Mouse (Mus musculus) adrenal gland, adult 2 months (tissue): ENCODE data around the gene Ctnna2. TPM values are rescaled to one million over a fixed set of nuclear protein-coding genes. Genes with fewer than 3 reads are reported as not detected.

ENCODE experiments used
- DNase-seq: peaks from one replicate; pipeline ENCODE4 v3.0.0; 2021
- polyA plus RNA-seq: library from polyadenylated mRNA; depleted of rRNA; stranded (reverse); fragments of >200 nt; gene quantifications from 2 replicates; pipeline ENCODE4 v1.2.3, GENCODE M21; 2012
- total RNA-seq, 2 experiments: library from RNA; stranded (reverse); gene quantifications; 2 replicates each; pipeline ENCODE4 v1.2.3; 2021

Gene Ctnna2
- total and polyA plus RNA-seq, 3 experiments, result 0.11 to 2.7 (median 2.1) TPM

DNA sequence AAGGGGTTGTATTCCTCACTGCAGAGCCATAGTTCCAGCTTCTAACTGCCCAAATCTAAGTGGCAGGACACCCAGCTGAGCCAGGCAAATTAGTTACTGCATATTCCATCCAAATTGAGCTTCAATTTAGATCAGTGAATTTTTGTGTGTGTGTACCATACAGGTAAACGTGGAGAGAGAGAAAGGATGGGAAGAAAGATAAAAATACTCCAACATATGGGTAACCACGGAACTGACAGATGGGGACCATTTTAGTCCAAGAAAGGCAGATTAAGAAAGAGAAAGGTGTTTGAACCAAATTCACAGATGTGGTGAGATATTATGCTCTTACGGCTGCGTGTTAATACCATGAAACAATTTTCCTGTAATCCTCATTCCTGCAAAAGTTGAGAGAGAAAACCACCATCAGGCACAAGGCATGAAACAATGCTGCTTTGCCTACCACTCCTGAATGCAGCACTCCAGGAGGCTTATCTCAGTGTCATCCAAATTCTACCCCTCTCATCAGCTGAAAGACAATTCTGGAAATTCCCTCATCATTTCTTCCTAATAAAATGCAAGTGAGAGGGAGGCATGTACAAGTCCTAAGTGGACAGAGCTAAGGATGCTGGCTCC is 840.1 kb downstream of the Ctnna2 start:
- DNase-seq, result no peak

DNA sequence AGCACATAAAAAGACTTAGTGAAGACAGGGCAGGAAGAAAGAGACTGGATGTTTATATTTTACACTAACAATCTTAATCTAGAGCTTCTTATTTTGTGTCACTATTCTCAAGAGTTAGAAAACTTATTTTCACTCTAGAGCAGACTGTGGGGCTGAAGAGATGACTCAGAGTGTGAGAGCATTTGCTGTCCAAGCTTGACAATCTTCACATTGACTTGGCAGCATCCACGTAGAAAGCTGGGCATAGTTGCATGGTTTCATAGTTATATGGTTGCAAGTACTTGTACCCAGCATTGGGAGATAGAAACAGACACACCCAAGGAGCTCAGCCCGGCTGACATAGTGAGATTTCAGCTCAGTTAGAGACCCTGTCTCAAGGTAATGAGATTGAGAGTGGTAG is 858.6 kb downstream of the Ctnna2 start:
- no peak for DNase-seq

DNA sequence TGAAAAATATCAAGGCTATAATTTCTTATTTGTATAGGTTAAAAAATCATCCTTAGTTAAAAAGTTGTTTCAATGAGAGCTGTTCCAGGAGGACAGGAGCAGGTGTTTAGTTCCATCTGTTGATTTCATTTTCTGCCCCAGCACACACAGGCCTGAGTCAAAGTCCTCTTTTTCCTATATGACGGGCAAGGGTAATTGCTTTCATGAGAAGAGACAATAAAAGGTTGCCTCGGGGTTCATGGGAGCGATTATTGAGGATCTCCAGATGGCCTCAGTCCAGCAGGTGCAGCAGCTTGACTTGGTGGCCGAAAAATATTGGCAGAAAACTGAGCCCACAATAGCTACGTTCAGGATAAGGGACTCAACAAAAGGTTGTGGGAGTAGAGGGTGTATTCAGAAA is 859.0 kb downstream of the Ctnna2 start:
- DNase-seq, result no peak

DNA sequence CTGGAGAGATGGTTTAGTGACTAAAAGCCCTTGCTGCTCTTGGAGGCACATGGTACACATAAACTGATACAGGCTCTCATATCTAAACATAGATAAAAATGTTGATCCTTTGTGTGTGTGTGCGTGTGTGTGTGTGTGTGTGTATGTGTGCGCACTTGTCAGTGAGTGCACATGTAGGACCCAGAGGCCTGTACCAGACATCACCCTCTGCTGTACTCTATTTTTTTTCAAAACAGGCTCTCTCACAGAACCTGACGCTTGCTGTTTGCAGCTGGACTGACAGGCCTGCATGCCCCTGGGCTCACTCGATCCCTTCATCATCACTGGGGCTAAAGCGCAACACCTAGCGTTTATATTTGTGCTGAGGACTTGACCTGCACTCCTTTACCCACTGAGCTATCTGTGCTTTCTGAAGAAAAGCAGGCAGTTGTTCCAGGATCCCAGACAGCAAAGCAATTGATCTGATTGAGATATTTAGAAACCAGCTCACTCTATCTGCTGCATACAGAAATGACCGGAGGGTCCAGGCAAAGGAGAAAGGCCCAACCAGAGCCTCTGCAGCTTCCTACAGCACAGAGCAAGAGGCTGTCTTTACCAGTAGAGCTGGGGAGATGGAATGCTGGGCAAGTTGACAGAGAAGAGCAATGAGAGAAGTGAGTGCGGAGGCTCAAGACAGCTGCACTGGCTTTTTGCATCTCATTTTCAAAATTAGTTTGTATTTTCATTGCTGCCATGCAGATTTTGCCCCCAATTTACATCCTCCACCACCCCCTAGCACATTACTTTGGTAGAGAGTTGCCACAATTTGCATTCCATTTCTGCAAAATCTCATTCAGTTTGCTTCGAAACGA is 870.2 kb downstream of the Ctnna2 start:
- no peak for DNase-seq

DNA sequence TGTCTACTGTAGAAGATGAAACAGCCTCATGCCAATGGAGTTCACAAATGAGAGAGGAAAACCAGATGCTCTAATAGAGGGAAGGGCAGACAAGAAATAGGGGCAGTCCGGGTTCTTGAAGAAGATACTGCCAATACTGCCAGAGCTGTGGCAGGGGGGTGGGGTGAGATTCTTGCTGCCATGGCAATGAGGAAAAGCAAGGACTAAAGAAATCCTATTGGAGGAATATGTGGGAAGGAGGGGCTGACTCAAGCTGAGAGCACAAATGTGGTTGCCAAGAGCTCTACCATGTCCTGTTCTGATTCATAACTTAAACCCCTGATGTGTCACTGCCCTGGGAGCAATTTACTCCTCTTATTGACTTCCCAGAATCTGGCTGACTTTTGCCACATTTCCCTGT is 878.5 kb downstream of the Ctnna2 start:
- peak; percentile 5 for DNase-seq

DNA sequence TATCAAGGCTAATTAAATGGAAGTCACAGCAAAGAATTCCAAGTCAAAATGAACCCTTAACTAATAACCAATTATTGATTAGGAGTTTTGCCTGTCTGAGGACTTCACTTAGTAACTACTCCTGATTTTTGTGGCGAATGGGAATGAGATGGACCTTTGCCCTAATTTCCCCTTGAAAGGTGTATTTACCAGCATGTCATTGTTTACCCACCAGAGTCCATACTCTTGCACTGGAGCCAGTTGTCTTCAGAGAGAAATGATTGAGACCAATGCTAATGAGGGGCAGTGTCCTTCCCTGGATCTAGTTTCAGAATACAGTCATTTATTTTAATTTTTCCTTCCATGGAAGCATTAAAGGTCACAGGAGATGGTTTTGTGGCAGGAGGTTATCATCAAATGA is 881.0 kb downstream of the Ctnna2 start:
- no peak for DNase-seq

DNA sequence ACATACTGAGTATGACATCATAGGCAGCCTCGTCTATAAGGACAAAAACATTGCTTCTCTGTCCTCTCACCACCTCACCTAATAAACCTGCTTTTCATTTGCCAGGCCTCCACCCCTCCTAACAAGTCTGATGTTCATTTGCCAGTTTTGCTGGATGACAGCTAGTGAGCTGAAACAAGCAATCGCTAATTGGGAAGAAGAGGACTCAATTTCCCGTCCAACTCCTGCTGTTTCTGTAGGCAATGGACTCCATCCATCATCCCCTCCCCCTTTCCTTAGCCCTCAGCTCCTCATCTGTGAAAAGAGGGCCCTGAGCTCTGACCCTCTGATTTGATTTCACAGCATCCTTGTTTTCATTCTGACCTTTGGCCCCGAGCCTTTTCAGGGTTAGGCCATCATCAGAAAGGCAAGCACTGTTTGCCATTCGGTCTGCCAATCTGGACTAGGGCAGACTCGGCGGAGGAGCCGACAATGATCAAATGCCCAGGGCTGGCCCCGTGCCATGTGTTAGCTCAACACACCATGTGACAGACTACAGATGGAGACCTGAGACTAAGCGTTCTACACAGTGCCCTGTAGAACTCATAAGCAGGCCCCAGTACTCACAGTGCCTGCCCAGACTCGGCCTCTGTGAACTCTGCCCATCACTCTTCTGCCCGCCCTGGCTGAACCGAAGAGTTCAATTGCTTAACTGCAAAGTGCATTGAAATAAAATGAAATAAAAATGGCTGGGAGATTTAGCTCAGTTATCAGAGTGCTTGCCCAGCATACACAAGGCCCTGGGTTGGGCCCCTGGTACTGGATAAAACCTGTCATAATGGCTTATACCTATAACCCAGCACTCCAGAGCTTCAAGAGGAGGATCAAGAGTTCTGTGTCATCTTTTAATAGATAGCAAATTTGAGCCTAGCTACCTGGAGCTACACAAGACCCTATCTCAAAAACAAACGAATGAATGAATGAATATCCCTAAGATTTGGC is 903.8 kb downstream of the Ctnna2 start:
- peak; percentile 66 for DNase-seq

DNA sequence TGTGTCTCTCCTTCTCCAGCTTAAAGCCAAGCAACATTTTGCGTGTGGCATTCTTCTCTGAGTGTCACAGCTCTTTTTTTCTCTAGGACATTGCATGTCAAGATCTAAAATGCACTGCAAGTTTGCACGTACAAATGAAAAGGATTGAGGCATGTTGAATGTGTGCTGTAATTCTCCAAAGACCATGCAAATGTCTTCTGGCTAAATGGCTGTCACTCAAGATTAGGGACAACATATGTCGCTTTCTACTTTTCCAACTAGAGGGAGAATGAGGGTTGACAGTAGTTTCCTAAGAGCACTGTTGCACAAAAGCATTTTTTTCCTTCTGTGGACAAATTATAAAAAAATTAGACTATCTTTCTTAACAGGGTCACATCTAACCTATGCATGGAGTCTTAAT is 909.9 kb downstream of the Ctnna2 start:
- DNase-seq, result no peak

DNA sequence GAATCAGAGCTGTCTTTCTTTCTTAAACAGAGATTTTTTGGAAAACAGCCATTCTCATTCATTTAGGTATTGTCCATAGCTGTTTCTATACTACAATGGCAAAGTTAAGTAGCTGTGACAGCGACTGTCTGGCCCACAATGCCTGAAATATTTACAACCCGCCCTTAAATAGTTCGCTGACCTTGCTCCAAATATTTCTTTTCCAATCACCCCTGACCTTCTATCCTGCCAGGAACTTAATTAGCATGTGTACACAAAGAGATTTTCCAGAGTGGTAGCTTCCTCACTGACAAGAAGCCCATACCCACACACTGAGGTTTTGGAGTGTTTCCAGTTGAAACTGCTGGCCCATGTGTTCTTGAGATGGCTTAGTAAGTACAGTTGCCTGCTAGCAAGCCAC is 928.8 kb downstream of the Ctnna2 start:
- DNase-seq, result peak; percentile 1

DNA sequence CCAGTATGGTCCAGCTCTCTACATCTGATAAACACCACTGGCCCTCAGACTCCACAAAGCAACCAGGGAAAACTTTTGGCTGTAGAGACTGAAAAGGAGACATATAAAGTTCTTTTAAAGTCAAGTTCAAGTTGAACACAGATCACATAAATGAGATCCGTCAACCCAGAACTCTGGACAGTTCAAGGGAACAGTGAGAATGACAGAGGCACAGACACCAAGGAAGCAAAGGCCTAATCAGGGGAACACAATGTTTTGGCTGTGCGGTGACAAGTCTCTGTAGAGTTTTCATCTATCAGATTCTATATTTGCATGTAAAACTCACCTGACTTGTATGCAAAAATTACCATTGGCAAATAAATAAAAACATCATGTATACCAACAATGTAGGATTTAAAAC is 929.3 kb downstream of the Ctnna2 start:
- DNase-seq, result no peak

DNA sequence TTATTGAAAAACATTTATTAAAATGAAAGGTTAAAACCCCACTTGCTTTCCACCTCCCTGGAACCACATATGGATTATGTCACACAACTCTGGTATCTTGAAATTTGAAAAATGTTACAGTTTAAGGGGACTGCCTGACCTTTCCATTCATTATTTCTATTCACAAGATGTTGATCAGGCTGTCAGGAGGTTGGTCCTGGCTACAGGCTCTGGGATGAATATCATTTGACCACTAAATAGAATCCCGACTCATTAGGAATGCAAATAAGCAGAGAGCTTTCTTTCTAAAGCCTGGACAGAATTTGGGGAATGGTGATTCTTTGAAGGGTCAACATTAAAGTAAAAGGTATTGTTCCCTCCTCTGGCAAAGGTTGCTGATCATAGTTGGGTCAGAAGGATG is 931.9 kb downstream of the Ctnna2 start:
- no peak for DNase-seq

DNA sequence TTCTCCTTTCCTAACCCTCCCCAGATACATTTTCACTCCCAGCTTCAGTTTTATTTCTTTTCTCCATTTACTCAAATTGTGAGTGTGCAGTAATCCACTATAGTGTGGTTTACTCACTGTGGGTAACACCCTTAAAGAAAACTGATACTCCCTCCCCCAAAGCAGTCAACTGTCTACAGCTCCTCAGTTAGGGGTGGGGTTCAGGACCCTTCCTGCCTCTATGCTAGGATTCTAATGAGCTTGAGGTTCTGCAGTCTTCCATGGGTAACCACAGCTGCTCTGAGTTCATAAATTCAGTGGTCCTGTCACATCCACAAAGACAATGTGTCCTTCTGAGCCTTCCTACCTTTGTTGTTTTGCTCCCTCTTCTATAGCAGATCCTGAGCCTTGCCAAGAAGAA is 954.4 kb downstream of the Ctnna2 start:
- no peak for DNase-seq

DNA sequence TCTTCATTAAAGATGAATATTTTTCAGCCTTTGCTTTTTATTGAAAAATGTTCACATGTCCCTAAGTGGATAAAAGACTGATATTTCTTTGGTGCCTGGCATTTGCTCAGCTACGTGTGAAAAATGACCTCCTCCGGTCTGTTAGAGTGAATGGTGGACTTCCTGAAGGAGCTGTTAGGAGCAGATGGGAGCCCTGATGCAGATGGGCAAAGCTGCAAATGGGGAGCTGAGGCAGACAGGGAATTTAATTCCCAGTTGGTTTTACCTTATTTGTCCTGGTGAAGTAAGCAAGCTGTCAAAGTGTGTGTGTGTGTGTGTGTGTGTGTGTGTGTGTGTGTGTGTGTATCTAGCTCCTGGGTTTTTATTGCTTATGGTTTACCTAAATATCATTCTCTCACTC is 966.3 kb downstream of the Ctnna2 start:
- DNase-seq, result no peak

DNA sequence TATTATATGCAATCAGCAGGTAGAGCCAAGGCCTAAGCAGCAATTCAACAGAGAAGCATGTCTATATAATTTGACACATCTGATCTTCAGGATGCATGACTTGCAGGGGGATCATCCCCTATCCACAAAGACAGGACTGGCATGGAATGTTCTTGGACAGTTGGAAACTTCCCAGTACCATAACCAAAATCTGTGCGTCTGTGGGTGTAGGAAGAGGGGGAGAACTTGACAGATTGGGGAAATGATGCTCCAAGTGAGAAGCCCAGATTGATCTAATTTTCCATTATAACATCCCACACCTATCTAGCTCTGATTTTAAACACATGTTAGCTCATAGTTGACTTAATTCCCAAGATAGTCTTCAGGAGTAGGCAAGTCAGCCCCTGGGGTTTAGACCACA is 968.5 kb downstream of the Ctnna2 start:
- DNase-seq, result no peak

DNA sequence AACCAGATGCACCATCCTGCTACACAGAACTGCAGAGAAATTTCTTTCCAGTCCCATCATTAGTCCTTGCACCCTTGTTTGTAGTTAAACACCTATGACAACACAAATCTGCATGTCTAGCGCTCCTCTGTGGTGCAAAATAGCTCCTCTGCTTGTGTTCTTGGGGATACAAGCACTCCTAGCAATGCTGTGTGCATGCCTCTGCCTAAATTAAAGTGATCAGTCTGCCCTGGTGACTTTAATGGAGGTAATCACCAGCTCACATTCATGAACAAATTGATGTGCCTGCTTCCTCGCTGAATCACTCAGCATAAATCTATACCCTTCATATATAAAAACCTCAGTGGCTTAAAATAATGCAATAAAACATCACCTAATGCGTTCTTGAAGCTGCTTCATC is 987.4 kb downstream of the Ctnna2 start:
- DNase-seq, result no peak

DNA sequence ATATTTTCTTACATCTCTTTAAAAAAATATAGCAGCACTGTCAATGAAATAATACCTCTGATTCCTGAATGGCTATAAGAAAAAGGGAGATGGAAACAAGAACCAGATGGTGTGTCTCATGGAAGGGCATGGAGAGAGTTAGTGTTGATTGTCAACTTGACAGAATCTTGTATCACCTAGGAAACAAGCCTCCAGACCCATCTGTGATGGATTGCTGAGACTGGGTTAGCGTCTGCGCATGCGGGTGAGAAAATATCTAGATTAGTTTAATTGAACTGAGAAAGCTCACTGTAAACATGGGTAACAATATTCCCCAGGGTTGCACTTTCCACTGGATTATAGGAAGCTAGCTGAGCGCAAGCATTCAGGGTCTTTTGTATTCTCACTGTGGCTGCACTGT is 994.7 kb downstream of the Ctnna2 start:
- DNase-seq, result no peak

DNA sequence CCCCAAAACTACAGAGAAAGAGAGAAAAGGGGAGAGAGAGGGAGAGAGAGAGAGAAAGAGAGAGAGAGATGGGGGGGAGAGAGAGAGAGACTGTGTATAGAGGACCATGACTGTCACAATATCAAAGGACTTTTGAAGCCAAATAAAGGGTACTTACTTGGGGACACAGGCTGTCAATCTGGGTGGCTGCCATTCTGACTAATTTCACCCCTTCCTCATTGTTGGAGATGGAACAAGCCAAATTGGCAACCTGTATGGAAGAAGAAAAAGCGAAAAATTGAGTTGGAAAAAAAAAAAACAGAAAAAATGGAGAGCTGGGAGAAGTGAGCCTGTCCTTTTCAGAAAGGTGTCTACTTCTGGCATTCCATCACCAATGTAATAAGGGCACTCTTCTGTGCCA is 997.8 kb downstream of the Ctnna2 start:
- no peak for DNase-seq

DNA sequence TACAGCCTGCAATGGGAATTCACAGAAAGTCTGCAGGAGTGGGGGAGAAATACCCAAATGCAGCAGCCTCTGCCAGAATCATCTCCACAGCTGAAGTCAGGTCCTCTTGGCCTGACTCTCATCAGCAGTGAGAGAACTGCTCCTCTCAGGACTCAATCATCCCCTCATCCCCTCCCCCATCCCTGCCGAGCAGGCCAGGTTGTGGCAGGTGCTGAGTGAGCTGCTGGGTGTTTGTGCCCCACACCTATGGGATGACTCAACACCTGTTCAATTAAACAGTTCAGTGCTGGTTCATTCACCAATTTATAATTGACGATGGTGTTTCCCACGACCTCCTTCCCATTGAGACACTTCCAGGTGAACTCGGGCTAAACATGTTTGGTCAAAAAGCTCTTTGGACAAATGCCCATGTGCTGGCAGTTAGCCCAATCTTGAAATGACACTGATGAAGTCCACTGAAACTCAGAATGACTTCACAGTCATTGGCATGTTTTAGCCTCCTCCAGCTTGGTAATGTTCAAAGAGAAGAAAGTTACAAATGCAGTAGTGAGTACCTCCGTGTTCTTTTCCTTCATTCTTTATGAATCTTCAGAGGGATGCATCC is 1000.1 kb downstream of the Ctnna2 start:
- DNase-seq, result no peak

DNA sequence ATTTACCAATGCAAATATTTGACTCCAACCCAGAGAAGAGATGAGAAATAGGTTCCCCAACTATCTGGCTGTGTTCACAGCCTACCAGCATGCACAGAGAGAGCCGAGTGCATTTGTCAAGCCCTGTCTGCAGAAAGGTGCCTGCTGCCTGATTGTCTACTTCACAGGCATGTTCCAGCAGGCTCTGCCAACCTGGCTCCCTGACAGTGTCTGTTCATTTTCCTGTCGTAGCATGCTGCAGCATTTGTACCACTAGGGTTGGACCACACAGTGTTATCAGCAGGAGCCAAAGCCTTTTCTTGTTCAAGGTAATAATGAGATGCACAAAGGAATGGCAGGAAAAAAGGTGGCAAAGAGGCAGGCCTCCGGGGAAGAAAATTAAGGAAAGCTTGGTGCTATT is 1001.7 kb downstream of the Ctnna2 start:
- no peak for DNase-seq

DNA sequence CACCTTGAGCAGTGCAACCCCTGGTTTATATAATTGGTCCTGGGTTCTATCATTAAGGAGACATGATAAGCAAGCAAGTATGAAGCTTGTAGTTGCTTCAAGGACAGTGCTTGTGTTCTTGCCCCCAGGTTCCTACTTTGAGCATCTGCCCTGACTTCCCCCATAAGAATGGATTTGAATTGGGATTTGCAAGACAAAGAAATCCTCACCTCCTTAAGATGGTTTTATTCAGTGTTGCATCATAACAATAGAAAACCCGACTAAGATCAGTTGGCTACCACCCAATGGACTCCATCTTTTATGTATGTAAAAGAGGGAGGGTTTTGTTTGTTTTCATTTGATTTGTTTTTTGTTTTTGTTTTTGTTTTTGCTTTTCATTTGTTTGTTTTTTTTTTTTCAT is 1005.2 kb downstream of the Ctnna2 start:
- no peak for DNase-seq

DNA sequence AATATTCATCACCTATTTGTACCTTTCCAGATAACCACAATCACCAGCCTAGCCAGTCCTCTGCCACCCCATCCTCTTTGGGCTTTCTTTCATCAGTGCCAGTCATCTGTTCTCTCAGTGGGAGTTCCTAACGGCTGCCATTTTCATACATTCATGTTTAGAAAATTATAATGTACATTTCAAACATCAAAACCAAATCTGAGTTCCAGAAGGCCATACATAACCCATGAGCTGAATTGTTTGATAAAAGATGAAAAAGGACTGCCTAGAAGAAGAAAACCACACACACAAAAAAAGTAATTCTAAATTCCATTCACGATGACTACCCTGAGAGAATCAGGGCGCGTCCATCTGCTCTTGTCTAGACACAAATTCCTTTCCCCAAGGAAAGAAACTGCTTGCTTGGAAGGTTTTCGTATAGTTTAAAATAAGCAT is 1014.5 kb downstream of the Ctnna2 start:
- DNase-seq, result no peak

DNA sequence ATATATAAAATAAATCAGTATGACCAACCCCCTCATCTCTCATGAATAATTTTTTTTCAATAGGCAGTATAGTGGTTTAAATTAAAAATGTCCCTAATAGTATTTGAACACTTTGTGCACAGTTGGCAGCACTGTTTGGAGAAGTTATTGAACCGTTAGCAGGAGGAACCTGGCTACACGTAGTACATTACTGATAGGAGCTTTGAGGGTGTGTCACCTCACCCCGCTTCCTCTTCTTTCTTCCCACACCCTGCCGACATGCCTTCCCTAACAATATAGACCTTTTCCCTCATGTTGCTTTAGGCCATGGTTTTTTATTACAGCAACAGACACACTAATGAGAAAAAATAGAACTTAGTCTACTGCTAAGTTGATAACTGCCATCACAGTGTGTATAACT is 1071.4 kb downstream of the Ctnna2 start:
- no peak for DNase-seq
